Mouse (Mus musculus): ENCODE measurements around the gene Olfr603.
"Not testable (repeated sequence)": the region's sequence is repeated elsewhere in the genome, so short reads cannot be mapped to it uniquely, and the experiment has no call there.

The Olfr603 gene

GRCm38 (mm10) chr7:103386077-103386476 is at the start of gene Olfr603:
TSS of gene Olfr603 (minus strand) at chr7:103386177.
- in situ Hi-C loops (cut with MboI; ENCODE audit: unreplicated experiment in 2 of 2), result no loop called here

GRCm38 (mm10) chr7:103414772-103415171 is 28.8 kb upstream of the Olfr603 start, which contains the start of gene Usp17lc:
TSS of gene Usp17lc (plus strand) at chr7:103415072.
- in situ Hi-C loops (cut with MboI; ENCODE audit: unreplicated experiment in 2 of 2), result not testable (repeated sequence)

- in situ Hi-C loops (cut with MboI; ENCODE audit: unreplicated experiment in 2 of 2), result not testable (repeated sequence)
Measured at GRCm38 (mm10) chr7:103406521-103407055, 20.6 kb upstream of the Olfr603 start.

- in situ Hi-C loops (cut with MboI; ENCODE audit: unreplicated experiment in 2 of 2), result no loop called here
Measured at GRCm38 (mm10) chr7:103398981-103399380, 13.0 kb upstream of the Olfr603 start.

GRCm38 (mm10) chr7:103397758-103398157 is 11.8 kb upstream of the Olfr603 start:
- in situ Hi-C loops (cut with MboI; ENCODE audit: unreplicated experiment in 2 of 2), result no loop called here

GRCm38 (mm10) chr7:103362555-103362954 is 23.4 kb downstream of the Olfr603 start, which contains the start of gene Olfr601:
TSS of gene Olfr601 (minus strand) at chr7:103362655.
- in situ Hi-C loops (cut with MboI; ENCODE audit: unreplicated experiment in 2 of 2), result no loop called here

GRCm38 (mm10) chr7:103349569-103349968 is 36.4 kb downstream of the Olfr603 start, which contains the start of gene Olfr600:
TSS of gene Olfr600 (minus strand) at chr7:103349669.
- in situ Hi-C loops (cut with MboI; ENCODE audit: unreplicated experiment in 2 of 2), result no loop called here

GRCm38 (mm10) chr7:103335617-103336016 is 50.4 kb downstream of the Olfr603 start, which contains the start of gene Olfr599:
TSS of gene Olfr599 (plus strand) at chr7:103335917.
- in situ Hi-C loops (cut with MboI; ENCODE audit: unreplicated experiment in 2 of 2), result no loop called here

Data from v-Abl transformed pro-B cells (cell line).